Mouse (Mus musculus) retina, postnatal 1 day (tissue): ENCODE data around the gene Msh5.
"Not testable (repeated sequence)": the region's sequence is repeated elsewhere in the genome, so short reads cannot be mapped to it uniquely, and the experiment has no call there.

Experiments
- DNase-seq: peaks from one replicate; pipeline ENCODE4 v3.0.0-alpha.2; 2012

Msh5 gene

GRCm38 (mm10) chr17:35000717-35001451 is 45.7 kb downstream of the Msh5 start, which contains the start of gene Vars:
Gene Vars (plus strand): TSS chr17:35000987.
- peak; percentile 95 for DNase-seq

DNA sequence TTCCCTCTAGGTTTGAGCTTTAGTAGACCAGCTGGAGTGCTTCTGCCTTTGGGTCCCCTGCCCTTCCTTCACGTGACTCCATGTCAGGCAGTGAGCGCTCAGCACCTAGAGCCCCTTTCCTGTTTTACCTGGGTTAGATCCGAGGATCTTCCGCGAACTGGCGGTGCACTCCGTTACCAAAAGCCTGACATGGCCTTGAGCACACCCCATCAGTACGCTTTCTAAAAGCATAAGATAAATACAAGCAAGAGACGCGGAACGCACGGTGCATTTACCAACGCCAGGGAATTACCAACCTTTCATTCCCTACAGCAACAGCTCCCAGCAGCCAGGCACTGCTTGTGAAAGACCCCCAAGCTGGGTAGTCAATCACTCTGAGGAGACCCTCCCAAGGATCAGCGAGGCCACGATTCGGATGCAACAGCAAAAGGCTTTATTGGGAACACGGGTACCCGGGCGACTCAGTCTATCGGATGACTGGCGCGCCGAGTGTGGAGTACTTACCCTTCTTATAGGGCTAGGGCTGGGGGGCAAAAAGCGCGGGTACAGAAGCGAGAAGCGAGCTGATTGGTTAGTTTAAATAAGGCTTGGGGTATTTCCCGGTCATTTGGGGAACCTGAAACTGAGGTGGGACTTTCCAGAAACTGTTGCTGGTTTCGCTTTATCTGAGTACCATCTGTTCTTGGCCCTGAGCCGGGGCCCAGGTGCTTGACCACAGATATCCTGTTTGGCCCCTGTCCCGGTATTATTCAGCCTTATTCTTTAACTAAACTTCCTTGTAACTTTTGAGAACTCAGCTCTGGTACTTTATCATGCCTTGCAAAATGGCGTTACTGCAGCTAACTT is 46.5 kb downstream of the Msh5 start:
- DNase-seq, result peak; percentile 49

DNA sequence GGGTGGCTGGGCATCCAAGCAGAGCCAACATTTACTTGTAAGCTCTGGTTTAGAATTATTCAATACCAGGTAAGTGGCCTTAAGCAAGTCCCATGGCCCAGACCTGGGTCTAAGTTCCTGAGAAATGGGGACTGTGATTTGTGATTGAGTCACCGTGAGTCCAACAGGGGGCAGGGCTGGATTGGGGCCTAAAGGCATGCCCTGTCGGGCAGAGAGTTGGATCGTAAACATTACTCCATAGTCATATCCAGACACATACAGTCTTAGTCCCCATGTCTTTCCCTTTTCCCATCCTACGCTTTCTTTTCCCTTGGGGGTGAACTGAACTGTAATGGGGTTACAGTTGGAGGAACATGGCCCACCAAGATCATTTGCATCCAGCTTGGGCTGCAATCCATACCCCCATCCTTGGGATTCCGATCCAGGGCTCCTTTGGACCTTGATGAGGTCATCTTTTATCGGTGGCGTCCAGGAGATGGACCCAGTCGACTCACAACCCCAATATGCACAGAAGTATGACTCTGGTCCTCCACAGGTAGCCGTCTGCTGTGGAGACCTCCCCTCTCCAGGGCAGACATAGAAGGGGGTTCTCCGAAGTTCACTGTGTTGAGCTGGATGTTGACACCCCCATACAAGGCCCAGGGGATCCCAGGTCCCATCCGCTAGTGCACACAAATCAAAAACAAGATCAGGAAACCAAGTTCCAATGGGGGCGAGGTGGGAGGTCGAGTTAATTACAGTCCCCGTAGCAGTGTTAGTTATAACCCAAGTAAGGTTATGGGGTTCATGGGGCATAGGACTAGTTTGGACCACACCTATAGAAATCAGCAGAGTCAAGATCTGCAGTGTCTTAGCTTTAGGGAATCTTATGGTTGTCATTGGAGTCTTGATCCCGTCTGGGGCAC is 47.8 kb downstream of the Msh5 start:
- no peak for DNase-seq

DNA sequence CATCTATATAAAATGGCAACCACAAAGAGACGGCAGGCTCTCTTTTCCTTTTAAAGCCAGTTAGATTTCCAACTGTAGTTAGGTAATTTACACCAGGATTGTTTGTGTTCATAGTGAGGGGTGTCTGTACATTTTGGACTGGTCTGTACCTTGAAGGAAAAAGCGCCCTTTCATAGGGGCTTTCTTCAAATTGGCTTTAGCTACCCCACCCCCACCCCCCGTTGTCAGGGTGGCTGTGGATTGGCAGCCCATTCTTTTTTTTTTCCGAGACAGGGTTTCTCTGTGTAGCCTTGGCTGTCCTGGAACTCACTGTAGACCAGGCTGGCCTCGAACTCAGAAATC is 49.4 kb downstream of the Msh5 start:
- DNase-seq, result no peak

- no peak for DNase-seq
Observed at GRCm38 (mm10) chr17:34996411-34997141, 50.0 kb downstream of the Msh5 start.

- not testable (repeated sequence) for DNase-seq
Observed at GRCm38 (mm10) chr17:34995927-34996326, 50.6 kb downstream of the Msh5 start.

DNA sequence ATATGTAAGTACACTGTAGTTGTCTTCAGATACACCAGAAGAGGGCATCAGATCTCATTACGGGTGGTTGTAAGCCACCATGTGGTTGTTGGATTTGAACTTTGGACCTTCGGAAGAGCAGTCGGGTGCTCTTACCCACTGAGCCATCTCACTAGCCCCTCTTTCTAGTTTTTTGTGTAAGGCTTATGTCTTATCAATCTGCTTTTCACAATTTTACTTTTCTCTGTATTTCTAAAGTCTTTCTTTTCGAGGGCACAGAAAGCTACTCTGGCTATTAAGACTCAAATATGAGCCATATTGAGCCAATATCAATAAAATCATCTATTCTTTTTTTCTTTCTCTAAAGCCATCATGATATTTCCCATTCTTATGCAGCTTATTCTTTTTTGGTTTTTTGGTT is 51.4 kb downstream of the Msh5 start:
- DNase-seq, result not testable (repeated sequence)

- no peak for DNase-seq
Observed at GRCm38 (mm10) chr17:34994751-34995150, 51.8 kb downstream of the Msh5 start.

- DNase-seq, result peak; percentile 48
Observed at GRCm38 (mm10) chr17:34984218-34984617, 62.3 kb downstream of the Msh5 start.

- no peak for DNase-seq
Observed at GRCm38 (mm10) chr17:34982328-34982727, 64.2 kb downstream of the Msh5 start.

DNA sequence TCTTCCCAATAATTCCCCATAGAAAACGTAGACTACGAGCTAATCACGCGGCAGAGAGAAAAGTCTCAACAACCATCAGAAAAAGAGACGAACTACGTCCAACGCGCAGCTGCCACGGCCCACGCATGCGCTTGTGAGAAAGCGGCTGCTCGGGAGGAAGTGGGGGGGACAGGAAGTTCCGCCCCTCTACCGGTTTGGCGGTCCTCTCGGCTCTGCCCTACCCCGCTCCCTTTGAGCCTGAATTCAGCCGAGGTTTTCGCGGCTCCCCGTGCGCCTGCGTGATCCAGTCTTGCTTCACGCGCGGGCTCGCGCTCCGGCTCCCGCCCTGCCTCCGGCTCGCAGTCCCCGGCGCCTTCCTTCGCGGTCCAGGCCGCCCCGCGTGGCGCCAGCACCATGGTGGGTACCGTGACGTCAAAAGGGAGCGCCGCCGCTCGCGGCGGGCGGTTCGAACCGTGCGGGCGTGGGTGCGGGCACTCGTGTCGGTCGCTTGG is 64.8 kb downstream of the Msh5 start, which contains the start of gene Lsm2:
Gene Lsm2 (plus strand): TSS at position 173 of the 491 bp plus-strand sequence.
- DNase-seq, result peak; percentile 96

DNA sequence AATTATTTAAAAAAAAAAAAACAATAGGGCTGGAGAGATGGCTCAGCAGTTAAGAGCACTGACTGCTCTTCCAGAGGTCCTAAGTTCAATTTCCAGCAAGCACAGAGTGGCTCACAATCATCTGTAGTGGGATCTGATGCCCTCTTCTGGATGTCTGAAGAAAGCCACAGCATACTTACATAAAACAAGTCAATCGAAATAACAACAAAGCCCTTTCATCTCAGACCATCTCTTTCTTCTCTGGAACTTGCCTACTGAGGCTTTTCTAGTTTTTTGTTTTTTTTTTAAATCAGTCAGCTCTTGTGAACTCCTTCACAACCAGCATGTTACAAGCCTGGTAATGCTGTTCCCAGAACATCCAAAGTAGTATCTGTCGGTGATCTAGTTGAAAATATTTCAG is 65.9 kb downstream of the Msh5 start:
- DNase-seq, result peak; percentile 75

GRCm38 (mm10) chr17:34979631-34980030 is 66.9 kb downstream of the Msh5 start:
- no peak for DNase-seq
